Mouse (Mus musculus): ENCODE measurements at regions not wholly inside any gene's neighbourhood (a gene's known extent, or its start where the extent isn't known, plus 50 kb on each side); places are given as distances from the start of the nearest gene placed in this dataset.

DNA sequence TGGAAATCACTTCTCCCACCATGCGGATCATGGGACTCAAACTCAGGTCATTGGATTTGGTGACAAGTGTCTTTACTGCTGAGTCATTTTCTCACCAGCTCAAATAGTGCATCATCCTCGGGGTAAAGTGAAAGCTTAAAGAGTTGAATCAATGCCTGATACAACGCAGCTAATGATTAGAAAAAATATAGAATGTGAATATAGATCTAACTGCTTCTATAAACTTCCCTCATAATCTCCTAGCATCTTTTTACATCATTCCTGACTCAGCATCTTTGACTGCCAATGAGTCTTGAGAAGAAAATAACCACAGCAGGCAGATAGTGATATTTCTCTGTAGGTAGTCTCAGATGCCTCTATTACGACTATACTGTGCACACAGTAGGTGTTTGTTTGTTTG, 640.0 kb downstream of the Lmo4 start:
- TF ChIP-seq CTCF (IDR thresholded peaks at IDR 0.05; ENCODE audit: low read depth) (no peak), EP300 (optimal IDR thresholded peaks at IDR 0.05) (no peak)
